Mouse (Mus musculus): ENCODE data around the gene Bcl2l1. TPM values are rescaled to one million over a fixed set of nuclear protein-coding genes. Genes with fewer than 3 reads are reported as not detected.

Gene Bcl2l1
- total and polyA plus RNA-seq, 2 experiments from 2014 or later, result 124 to 158 TPM

DNA sequence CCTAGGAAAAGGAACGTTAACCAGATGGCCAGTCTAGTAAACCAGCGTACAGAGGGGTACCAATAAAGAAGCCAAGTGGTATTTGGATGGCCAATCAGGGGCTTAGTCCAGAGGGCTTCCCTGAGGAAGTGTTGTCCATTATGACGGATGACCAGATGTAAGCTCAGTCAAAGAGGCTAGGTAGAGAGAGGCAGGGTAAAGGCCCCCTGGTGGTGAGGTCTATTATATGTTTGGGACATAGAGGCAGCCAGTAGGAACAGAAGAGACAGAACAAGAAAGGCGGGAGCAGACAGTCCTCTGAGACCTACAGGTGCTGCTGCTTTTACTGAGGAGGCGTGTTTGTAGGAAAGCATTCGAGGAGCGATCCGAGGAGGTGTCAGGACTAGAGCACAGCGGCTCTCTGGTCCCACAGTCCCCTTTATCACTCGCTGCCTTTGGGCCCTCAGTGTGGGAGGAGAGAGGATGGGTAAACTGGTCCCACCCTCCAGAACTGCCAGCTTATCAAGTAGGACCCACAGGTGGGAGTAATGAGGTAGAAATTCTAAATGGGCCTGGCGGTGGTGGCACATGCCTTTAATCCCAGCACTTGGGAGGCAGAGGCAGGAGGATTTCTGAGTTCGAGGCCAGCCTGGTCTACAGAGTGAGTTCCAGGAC lies 63.8 kb downstream of the Bcl2l1 start:
- Histone ChIP-seq H3K4me1 (ENCODE audit: insufficient read depth, low read length) (no peaks in the 10 kb centered on the region), H3K9me3 (ENCODE audit: low read length) (no peaks in the 10 kb centered on the region), H3K4me3 (ENCODE audit: low read depth, low read length) (no peak overlapping the region), H3K27me3 (ENCODE audit: insufficient read depth, low read length) (no peaks in the 10 kb centered on the region), H3K4me2 (ENCODE audit: low read depth, low read length, poor library complexity, severe bottlenecking) (no peak overlapping the region), H3K27ac (ENCODE audit: low read depth, low read length) (no peak overlapping the region), H3K9ac (replicated peaks; ENCODE audit: low read length, poor library complexity, severe bottlenecking) (no peak overlapping the region), H3K36me3 (ENCODE audit: insufficient read depth, low read length) (no peaks in the 10 kb centered on the region)
- ATAC-seq (ENCODE audit: low FRiP score) (no peak), DNase-seq (ENCODE audit: low spot score) (no peak)
- TF ChIP-seq CTCF (IDR thresholded peaks at IDR 0.05), result peak; percentile 53
- 66% methylated on average over 12 of the region's 12 CpGs for WGBS

DNA sequence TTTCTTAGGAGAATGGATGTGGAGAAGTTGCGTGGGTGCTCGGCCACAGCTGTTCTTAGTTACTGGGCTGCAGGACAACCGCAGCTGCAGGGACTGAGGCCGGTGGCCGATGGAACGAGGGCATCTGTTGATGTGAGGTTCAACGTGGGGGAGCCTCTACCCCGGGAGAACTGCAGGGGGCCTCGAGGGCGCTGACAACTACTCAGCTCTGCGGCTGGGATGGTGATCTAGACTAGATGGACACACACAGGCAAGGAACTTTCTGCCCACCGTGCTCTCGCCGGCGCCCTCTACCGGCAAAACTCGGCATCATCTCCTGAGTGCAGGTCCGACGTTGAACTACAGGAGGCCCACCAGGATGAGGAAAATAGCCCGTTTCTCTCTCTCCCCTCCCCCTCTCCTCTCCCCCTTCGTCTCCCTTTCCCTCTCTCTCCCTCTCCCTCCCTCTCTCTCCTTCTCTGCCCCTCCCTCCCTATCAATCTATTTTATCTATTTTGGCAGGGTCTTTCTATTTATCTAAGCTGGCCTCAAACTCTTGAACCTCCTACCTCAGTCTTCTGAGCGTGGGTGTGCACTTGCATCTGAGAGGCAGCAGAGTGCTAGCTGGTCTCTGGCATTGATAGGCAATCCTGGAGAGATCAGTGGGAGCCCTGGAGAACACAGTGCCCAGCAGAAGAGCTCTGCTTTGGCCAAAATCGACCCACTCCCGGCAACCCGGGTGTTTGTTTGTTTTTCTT lies 65.0 kb downstream of the Bcl2l1 start:
- peak; percentile 80 for TF ChIP-seq CTCF (IDR thresholded peaks at IDR 0.05)
- 23% methylated on average over 25 of the region's 25 CpGs for WGBS
- no peak overlapping the region for H3K4me2 ChIP-seq (ENCODE audit: low read depth, low read length, poor library complexity, severe bottlenecking)
- H3K4me3 ChIP-seq (ENCODE audit: low read depth, low read length), result no peak overlapping the region
- H3K4me1 ChIP-seq (ENCODE audit: insufficient read depth, low read length), result no peaks in the 10 kb centered on the region
- no peaks in the 10 kb centered on the region for H3K9me3 ChIP-seq (ENCODE audit: low read length)
- H3K27ac ChIP-seq (ENCODE audit: low read depth, low read length), result no peak overlapping the region
- no peak overlapping the region for H3K9ac ChIP-seq (replicated peaks; ENCODE audit: low read length, poor library complexity, severe bottlenecking)
- DNase-seq (ENCODE audit: low spot score), result peak; percentile 64
- no peak for ATAC-seq (ENCODE audit: low FRiP score)
- no peaks in the 10 kb centered on the region for H3K27me3 ChIP-seq (ENCODE audit: insufficient read depth, low read length)
- no peaks in the 10 kb centered on the region for H3K36me3 ChIP-seq (ENCODE audit: insufficient read depth, low read length)

DNA sequence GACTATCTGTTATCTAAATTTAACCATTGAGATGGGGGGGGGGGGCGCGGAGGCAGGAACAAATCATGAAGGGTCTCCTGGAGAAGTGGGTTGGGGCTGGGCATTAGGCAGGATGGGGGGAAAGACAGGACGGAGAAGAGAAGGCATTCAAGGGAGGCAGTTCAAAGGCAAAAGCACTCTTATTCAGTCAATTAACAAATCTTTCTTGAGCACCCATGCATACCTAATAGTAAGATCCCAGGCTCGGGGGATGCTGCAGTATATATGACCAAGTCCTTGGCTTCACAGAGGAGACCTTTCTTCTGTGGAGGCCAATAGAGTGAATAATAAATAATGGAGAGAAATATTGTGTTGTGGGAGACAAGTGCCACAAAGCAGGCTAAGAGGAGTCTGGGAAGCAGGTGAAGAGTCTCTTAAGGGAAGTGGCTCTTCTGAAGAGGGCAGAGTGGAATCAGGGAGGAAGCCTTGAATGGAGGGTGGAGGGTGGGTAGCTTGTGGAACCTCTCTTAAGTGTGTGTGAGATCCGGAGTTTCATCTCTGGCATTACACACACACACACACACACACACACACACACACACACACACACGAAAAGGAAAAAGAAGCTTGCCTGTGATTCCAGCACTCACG lies 66.4 kb downstream of the Bcl2l1 start:
- Histone ChIP-seq H3K9me3 (ENCODE audit: low read length) (no peaks in the 10 kb centered on the region), H3K27me3 (ENCODE audit: insufficient read depth, low read length) (no peaks in the 10 kb centered on the region), H3K4me2 (ENCODE audit: low read depth, low read length, poor library complexity, severe bottlenecking) (0 out of 2 replicates have a peak overlapping the region, but pooled peaks have one; percentile 12), H3K36me3 (ENCODE audit: insufficient read depth, low read length) (no peaks in the 10 kb centered on the region), H3K4me1 (ENCODE audit: insufficient read depth, low read length) (no peaks in the 10 kb centered on the region), H3K9ac (replicated peaks; ENCODE audit: low read length, poor library complexity, severe bottlenecking) (no peak overlapping the region), H3K4me3 (ENCODE audit: low read depth, low read length) (no peak overlapping the region), H3K27ac (ENCODE audit: low read depth, low read length) (no peak overlapping the region)
- no peak for TF ChIP-seq CTCF (IDR thresholded peaks at IDR 0.05)
- 17% methylated on average over 7 of the region's 7 CpGs for WGBS
- DNase-seq (ENCODE audit: low spot score) (no peak), ATAC-seq (ENCODE audit: low FRiP score) (no peak)

DNA sequence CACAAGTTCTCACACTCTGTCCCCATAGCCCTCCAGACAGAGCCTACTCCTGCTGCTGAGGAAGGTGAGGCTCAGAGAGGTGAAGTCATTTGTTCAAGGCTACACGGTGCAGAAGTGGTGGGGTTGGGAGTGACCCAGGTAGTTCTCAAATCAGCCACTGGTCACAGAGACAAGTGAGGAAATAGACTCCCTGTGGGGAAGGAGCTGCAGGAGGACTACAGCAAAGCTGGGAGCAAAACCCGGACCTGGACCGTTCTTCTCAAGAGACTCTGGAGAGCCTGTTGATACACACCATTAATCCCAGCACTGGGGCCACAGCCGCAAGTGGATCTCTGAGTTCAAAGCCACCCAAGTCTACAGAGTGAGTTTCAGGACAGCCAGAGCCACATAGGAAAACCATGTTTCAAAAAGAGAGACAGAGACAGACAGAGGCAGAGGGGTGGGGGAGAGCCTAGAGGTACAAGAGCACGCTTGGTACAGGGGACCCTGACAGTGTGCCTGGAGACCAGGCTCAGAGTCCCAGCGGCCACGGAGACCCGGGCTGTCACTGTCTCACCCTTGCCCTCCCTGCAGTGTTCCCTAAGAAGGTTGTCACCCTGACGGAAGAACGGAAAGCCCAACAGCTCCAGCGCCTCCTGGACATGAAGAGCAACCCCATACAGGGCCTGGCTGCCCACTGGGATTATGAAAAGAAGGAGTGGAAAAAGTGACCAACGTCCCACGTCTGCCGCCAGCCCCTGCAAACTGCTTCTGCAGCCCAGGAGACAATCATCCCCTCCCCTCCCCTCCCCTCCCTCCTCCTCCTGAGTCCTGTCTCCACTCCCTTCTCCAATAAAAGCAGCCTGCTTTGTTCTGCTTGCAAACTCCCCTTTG lies 67.1 kb downstream of the Bcl2l1 start:
- no peak overlapping the region for H3K4me3 ChIP-seq (ENCODE audit: low read depth, low read length)
- 8% methylated on average over 14 of the region's 14 CpGs for WGBS
- peak overlapping the region; percentile 12; the same call in 1 of the 2 replicates for H3K4me2 ChIP-seq (ENCODE audit: low read depth, low read length, poor library complexity, severe bottlenecking)
- peak; percentile 20; the same call in 1 of the 2 replicates for ATAC-seq (ENCODE audit: low FRiP score)
- TF ChIP-seq CTCF (IDR thresholded peaks at IDR 0.05), result no peak
- H3K9me3 ChIP-seq (ENCODE audit: low read length), result no peaks in the 10 kb centered on the region
- H3K4me1 ChIP-seq (ENCODE audit: insufficient read depth, low read length), result no peaks in the 10 kb centered on the region
- 0 out of 2 replicates have a peak overlapping the region, but pooled peaks have one; percentile 13 for H3K9ac ChIP-seq (replicated peaks; ENCODE audit: low read length, poor library complexity, severe bottlenecking)
- DNase-seq (ENCODE audit: low spot score), result no peak
- no peaks in the 10 kb centered on the region for H3K36me3 ChIP-seq (ENCODE audit: insufficient read depth, low read length)
- no peaks in the 10 kb centered on the region for H3K27me3 ChIP-seq (ENCODE audit: insufficient read depth, low read length)
- H3K27ac ChIP-seq (ENCODE audit: low read depth, low read length), result no peak overlapping the region

DNA sequence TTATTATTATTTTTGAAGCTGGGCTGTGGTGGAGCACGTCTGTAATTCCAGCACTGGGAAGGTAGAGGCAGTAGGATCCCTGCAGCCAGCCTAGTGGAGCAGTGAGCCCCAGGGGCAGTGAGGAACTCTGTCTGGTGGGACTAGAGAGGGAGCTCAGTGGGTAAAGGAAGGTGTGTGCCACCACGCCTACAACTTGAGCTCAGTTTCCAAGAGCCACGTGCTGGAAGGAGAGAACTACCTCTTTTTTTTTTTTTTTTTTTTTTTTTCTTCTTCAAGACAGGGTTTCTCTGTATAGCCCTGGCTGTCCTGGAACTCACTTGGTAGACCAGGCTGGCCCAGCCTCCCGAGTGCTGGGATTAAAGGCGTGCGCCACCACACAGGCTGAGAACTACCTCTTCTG lies 68.2 kb downstream of the Bcl2l1 start:
- no peaks in the 10 kb centered on the region for H3K36me3 ChIP-seq (ENCODE audit: insufficient read depth, low read length)
- no peak for DNase-seq (ENCODE audit: low spot score)
- H3K4me3 ChIP-seq (ENCODE audit: low read depth, low read length), result no peak overlapping the region
- H3K9ac ChIP-seq (replicated peaks; ENCODE audit: low read length, poor library complexity, severe bottlenecking), result no peak overlapping the region
- no peaks in the 10 kb centered on the region for H3K27me3 ChIP-seq (ENCODE audit: insufficient read depth, low read length)
- no peaks in the 10 kb centered on the region for H3K9me3 ChIP-seq (ENCODE audit: low read length)
- H3K27ac ChIP-seq (ENCODE audit: low read depth, low read length), result no peak overlapping the region
- H3K4me1 ChIP-seq (ENCODE audit: insufficient read depth, low read length), result no peaks in the 10 kb centered on the region
- 81% methylated on average over 6 of the region's 6 CpGs for WGBS
- H3K4me2 ChIP-seq (ENCODE audit: low read depth, low read length, poor library complexity, severe bottlenecking), result no peak overlapping the region
- TF ChIP-seq CTCF (IDR thresholded peaks at IDR 0.05), result no peak
- no peak for ATAC-seq (ENCODE audit: low FRiP score)
